Mouse (Mus musculus) limb, embryonic 14.5 days (tissue): ENCODE measurements around the gene Cadm1. TPM values are rescaled to one million over a fixed set of nuclear protein-coding genes. Genes with fewer than 3 reads are reported as not detected.

Source experiments
- ATAC-seq: fragments of 200-750 bp; cut with Nextera tagmentation; 2 replicates; pipeline ENCODE4 v1.8.0; 2017; ENCODE audit warnings: low read depth, moderate number of reproducible peaks, moderate TSS enrichment; ENCODE audit not compliant: low FRiP score
- DNase-seq: peaks from one replicate; pipeline ENCODE4 v3.0.0-alpha.2; 2015; ENCODE audit warnings: low spot score
- H3K27ac ChIP-seq: fragments of 300-500 bp; sonication (generic); replicated peaks from 2 replicates; pipeline ENCODE4 v1.5.1; 2014; ENCODE audit warnings: low read depth, mild to moderate bottlenecking, low read length, moderate library complexity, mixed read lengths
- H3K27me3 ChIP-seq: fragments of 300-500 bp; sonication (generic); 2 replicates; pipeline ENCODE4 v1.6.1; 2014; ENCODE audit warnings: low read length, mixed read lengths; ENCODE audit not compliant: control insufficient read depth, insufficient read depth
- H3K36me3 ChIP-seq: fragments of 300-500 bp; sonication (generic); 2 replicates; pipeline ENCODE4 v1.6.1; 2014; ENCODE audit warnings: mild to moderate bottlenecking, low read length, moderate library complexity, mixed read lengths; ENCODE audit not compliant: control insufficient read depth, insufficient read depth
- H3K4me1 ChIP-seq: fragments of 300-500 bp; sonication (generic); 2 replicates; pipeline ENCODE4 v1.6.1; 2014; ENCODE audit warnings: antibody characterized with exemption, low read length, mixed read lengths; ENCODE audit not compliant: control insufficient read depth, insufficient read depth
- H3K4me2 ChIP-seq: fragments of 300-500 bp; sonication (generic); replicated peaks from 2 replicates; pipeline ENCODE4 v1.6.1; 2014; ENCODE audit warnings: low read depth, mild to moderate bottlenecking, low read length, moderate library complexity; ENCODE audit not compliant: severe bottlenecking
- H3K4me3 ChIP-seq: fragments of 300-500 bp; sonication (generic); replicated peaks from 2 replicates; pipeline ENCODE4 v1.5.1; 2014; ENCODE audit warnings: low read length
- H3K9ac ChIP-seq: fragments of 300-500 bp; sonication (generic); 2 replicates; pipeline ENCODE4 v1.6.1; 2014; ENCODE audit warnings: mild to moderate bottlenecking, low read depth, low read length, moderate library complexity; ENCODE audit not compliant: severe bottlenecking
- H3K9me3 ChIP-seq: fragments of 300-500 bp; sonication (generic); 2 replicates; pipeline ENCODE4 v1.6.1; 2016; ENCODE audit warnings: low read length; ENCODE audit not compliant: control insufficient read depth
- POLR2A ChIP-seq: fragments of 200-500 bp; IDR thresholded peaks from 2 replicates; pipeline ENCODE4 v1.8.0; 2012; ENCODE audit warnings: inconsistent platforms, mild to moderate bottlenecking, moderate library complexity, borderline replicate concordance; ENCODE audit not compliant: insufficient read depth, insufficient read length; ENCODE audit errors: extremely low read depth
- WGBS: fragments of 180-500 bp; shearing (Covaris S2); extraction: QIAGEN DNeasy Blood & Tissue Kit; methylation state at CpG from one replicate; pipeline ENCODE4 v1.1.7; 2014; 5-methylcytosine and 5-hydroxymethylcytosine counted together
- polyA plus RNA-seq, 2 experiments: library from polyadenylated mRNA; depleted of rRNA in 1 of 2; stranded (reverse) in 1 of 2; unstranded in 1 of 2; fragments of >200 nt; fragmentation: Nextera tagmentation in 1 of 2; extraction: Ambion mirVana in 1 of 2; gene quantifications; 2 replicates each; pipeline versions ENCODE4 v1.2.1 to v1.2.3; 2012 to 2014

The Cadm1 gene
- polyA plus RNA-seq, 2 experiments: 15.4 to 37.5 TPM

DNA sequence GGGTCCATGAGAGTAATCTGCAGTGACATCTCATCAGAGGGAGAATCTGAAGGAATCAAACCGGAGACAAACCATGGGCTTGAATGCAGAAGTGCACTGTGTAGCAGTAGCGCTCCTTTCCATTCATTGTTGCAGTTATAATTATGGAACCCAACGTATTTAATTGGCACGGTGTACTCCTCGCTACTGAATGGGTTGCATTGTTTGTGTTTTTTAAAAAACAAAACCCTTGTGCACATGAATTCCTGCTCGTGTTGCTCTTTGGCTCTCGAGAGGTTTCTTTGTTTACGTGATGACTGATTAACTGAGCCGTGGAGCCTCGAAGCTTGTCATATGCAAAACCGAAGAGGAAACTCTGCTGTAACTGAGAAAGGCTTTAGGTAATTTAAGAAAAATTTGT lies 45.8 kb downstream of the Cadm1 start:
- Histone ChIP-seq H3K4me3 (no peak overlapping the region), H3K4me2 (no peak overlapping the region), H3K27me3 (peaks cover 3% of the 10 kb centered on the region; the same call in 1 of the 2 replicates), H3K9me3 (no peaks in the 10 kb centered on the region), H3K4me1 (peaks cover 15% of the 10 kb centered on the region), H3K9ac (no peak overlapping the region), H3K36me3 (no peaks in the 10 kb centered on the region), H3K27ac (no peak overlapping the region)
- ATAC-seq: no peak
- no peak for TF ChIP-seq POLR2A
- 74% methylated on average over 11 of the region's 11 CpGs for WGBS
- no peak for DNase-seq

DNA sequence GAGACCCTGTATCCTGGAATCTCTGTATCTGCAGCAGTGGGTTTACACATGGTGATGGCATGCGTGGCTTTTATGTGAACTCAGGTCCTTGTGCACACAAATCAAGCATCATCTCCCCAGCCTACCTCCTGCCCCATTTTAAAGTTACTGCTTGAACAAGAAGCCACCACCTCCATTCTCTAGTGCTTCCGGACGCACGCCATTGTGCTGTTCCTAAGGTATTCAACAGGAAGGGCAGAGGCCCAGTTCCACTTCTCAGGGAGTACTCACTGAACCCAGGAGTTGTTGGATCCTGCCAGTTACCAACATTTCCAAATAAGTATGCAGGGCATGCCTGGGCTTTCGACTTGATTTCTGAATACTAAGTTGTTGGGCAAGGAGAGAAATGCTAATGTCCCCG lies 49.5 kb downstream of the Cadm1 start:
- WGBS: 96% methylated on average over 6 of the region's 6 CpGs
- H3K9ac ChIP-seq: no peak overlapping the region
- peaks cover 13% of the 10 kb centered on the region for H3K4me1 ChIP-seq
- no peaks in the 10 kb centered on the region for H3K27me3 ChIP-seq
- H3K4me2 ChIP-seq: no peak overlapping the region
- H3K27ac ChIP-seq: no peak overlapping the region
- ATAC-seq: no peak
- H3K36me3 ChIP-seq: no peaks in the 10 kb centered on the region
- TF ChIP-seq POLR2A: no peak
- H3K9me3 ChIP-seq: no peaks in the 10 kb centered on the region
- no peak overlapping the region for H3K4me3 ChIP-seq
- no peak for DNase-seq

DNA sequence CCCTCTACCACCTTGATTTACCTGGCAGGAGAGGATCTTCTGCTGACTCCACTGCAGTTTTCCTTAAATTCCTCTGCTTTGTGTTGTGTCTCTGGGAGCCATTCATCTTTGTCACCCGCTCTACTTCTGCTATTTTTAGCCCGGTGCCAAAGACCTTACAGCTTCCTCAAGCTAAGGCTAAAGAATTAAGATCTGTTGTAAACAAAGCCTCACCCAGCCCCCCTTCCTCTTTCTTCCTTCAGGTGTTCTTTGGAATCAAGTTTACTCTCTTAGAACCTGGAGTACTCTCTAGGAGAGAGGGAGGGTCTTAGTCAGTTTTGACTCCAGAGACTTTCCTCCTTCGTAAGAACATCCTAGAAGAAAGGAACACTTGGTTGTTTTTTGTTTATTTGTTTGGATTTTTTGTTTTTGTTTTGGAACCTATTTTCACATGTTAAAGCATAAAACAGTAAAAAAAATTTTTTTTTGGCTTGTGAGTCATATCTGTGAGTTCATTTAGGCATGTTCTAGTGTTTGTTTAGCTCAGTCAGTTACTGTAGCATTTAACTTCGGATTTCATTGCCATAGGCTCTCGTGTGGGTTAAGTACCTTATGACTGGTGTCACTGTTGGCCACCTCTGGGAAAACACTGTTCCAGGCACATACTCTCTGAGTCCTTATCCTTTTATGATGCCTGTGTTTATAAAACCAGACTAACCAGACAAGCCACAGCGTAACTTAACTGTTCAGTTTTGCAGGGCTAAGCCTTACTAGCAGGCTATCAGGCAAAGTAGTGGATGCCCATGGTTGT lies 51.8 kb downstream of the Cadm1 start:
- Histone ChIP-seq H3K27me3 (no peaks in the 10 kb centered on the region), H3K36me3 (no peaks in the 10 kb centered on the region), H3K9ac (no peak overlapping the region), H3K4me1 (peaks cover 15% of the 10 kb centered on the region), H3K4me3 (no peak overlapping the region), H3K9me3 (no peaks in the 10 kb centered on the region), H3K4me2 (no peak overlapping the region), H3K27ac (no peak overlapping the region)
- no peak for ATAC-seq
- no peak for DNase-seq
- 61% methylated on average over 6 of the region's 6 CpGs for WGBS
- TF ChIP-seq POLR2A: no peak

DNA sequence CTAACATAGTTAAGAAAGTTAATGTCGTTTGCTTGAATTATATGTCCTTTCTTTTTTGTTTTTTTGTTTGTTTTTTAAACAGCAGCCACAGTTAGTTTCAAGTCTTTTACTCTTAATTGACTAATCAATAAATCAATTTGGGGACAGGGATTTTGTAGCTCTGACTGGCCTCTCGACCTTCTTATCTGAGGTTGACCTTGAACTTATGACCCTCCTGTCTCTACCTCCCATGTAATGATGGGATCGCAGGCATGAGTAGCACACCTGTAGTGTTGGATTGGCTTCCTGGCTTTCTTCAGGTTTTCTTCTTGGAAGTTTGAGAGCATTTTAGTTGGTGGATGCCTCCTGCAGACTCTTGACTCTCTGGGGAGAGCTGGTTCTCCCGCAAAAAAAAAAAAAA lies 53.3 kb downstream of the Cadm1 start:
- Histone ChIP-seq H3K27me3 (no peaks in the 10 kb centered on the region), H3K4me2 (no peak overlapping the region), H3K4me3 (no peak overlapping the region), H3K9me3 (no peaks in the 10 kb centered on the region), H3K9ac (no peak overlapping the region), H3K27ac (no peak overlapping the region), H3K4me1 (peaks cover 15% of the 10 kb centered on the region), H3K36me3 (no peaks in the 10 kb centered on the region)
- no peak for TF ChIP-seq POLR2A
- no peak for ATAC-seq
- no peak for DNase-seq
- 65% methylated on average over 4 of the region's 4 CpGs for WGBS

DNA sequence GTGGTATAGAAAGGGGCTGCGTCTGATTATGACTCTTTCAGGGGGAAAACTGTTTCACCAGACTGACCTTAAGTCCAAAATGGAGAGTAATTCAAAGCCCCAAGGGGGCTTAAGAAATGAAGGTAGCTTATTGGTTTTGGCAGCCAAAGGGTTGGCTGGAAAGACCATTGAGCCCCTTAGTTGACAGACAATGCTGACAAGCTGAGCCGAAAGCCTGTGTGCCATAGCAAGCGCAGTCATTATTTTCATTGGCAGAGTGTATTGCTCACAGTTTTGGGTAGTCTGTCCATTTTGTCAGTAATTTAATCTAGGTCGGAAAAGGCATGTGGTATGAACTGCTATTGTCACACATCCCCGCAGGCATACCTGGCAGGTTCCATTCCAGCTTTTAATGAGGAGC lies 56.2 kb downstream of the Cadm1 start:
- TF ChIP-seq POLR2A: no peak
- H3K36me3 ChIP-seq: no peaks in the 10 kb centered on the region
- no peaks in the 10 kb centered on the region for H3K9me3 ChIP-seq
- no peaks in the 10 kb centered on the region for H3K27me3 ChIP-seq
- H3K4me3 ChIP-seq: no peak overlapping the region
- H3K27ac ChIP-seq: no peak overlapping the region
- WGBS: 27% methylated on average over 5 of the region's 5 CpGs
- ATAC-seq: no peak
- H3K4me1 ChIP-seq: peaks cover 15% of the 10 kb centered on the region
- peak overlapping the region; percentile 5; the same call in 1 of the 2 replicates for H3K4me2 ChIP-seq
- no peak for DNase-seq
- H3K9ac ChIP-seq: no peak overlapping the region
